Mouse (Mus musculus) brain, embryonic 14.5 days (tissue): ENCODE results near the gene Tac4. TPM values are rescaled to one million over a fixed set of nuclear protein-coding genes. Genes with fewer than 3 reads are reported as not detected.

ENCODE experiments used
- DNase-seq: peaks from one replicate; pipeline ENCODE4 v3.0.0-alpha.2; 2011; ENCODE audit warnings: low read depth
- CTCF ChIP-seq: fragments of 200-500 bp; IDR thresholded peaks from 2 replicates; pipeline ENCODE4 v1.5.1; 2012; ENCODE audit warnings: inconsistent platforms, mild to moderate bottlenecking, moderate library complexity, borderline replicate concordance; ENCODE audit not compliant: insufficient read depth, insufficient read length; ENCODE audit errors: extremely low read depth
- POLR2A ChIP-seq: fragments of 200-500 bp; IDR thresholded peaks from 2 replicates; pipeline ENCODE4 v1.6.1; 2012; ENCODE audit warnings: mild to moderate bottlenecking, inconsistent platforms, borderline replicate concordance; ENCODE audit not compliant: poor library complexity, insufficient read depth, insufficient read length, severe bottlenecking; ENCODE audit errors: extremely low read depth
- polyA plus RNA-seq: library from polyadenylated mRNA; depleted of rRNA; stranded (reverse); fragments of >200 nt; gene quantifications from 2 replicates; pipeline ENCODE4 v1.2.3, GENCODE M21; 2012; rRNA removed

The Tac4 gene
- polyA plus RNA-seq, 1 experiment = not detected

GRCm38 (mm10) chr11:95301772-95302171, 40.4 kb downstream of the Tac4 start:
- no peak for TF ChIP-seq POLR2A
- no peak for TF ChIP-seq CTCF
- DNase-seq = no peak

GRCm38 (mm10) chr11:95305600-95305999, 44.3 kb downstream of the Tac4 start:
- no peak for TF ChIP-seq POLR2A
- peak; percentile 24; the same call in 1 of the 2 replicates for TF ChIP-seq CTCF
- no peak for DNase-seq

GRCm38 (mm10) chr11:95307526-95307925, 46.2 kb downstream of the Tac4 start:
- TF ChIP-seq POLR2A (no peak), CTCF (no peak)
- no peak for DNase-seq

- no peak for TF ChIP-seq POLR2A
- TF ChIP-seq CTCF = no peak
- peak; percentile 100 for DNase-seq
Observed at GRCm38 (mm10) chr11:95309510-95310006, 48.2 kb downstream of the Tac4 start.

GRCm38 (mm10) chr11:95310007-95310647, 48.8 kb downstream of the Tac4 start, which contains the start of gene Kat7:
Gene Kat7 (minus strand): TSS chr11:95310246.
- DNase-seq = peak; percentile 100
- TF ChIP-seq CTCF (no peak), POLR2A (peak; percentile 53; the same call in 1 of the 2 replicates)

- DNase-seq = no peak
- TF ChIP-seq CTCF = no peak
- no peak for TF ChIP-seq POLR2A
Observed at GRCm38 (mm10) chr11:95310648-95311424, 49.5 kb downstream of the Tac4 start.

- DNase-seq = no peak
- TF ChIP-seq POLR2A (no peak), CTCF (no peak)
Observed at GRCm38 (mm10) chr11:95311425-95311807, 50.1 kb downstream of the Tac4 start.

GRCm38 (mm10) chr11:95315215-95315955, 54.1 kb downstream of the Tac4 start:
- TF ChIP-seq POLR2A (no peak), CTCF (no peak)
- peak; percentile 24 for DNase-seq

- TF ChIP-seq POLR2A (no peak), CTCF (no peak)
- DNase-seq = no peak
Observed at GRCm38 (mm10) chr11:95318116-95318515, 56.8 kb downstream of the Tac4 start.

Other genes with a start within 250 kb of the Tac4 start
- 17.9 and 26.1 TPM in 2 replicates for gene Pdk2, start 220.2 kb upstream of the Tac4 start, polyA plus RNA-seq
- gene Itga3, start 184.7 kb upstream of the Tac4 start, polyA plus RNA-seq = 23.4 and 29.3 TPM in 2 replicates
- 0.26 and 0.92 TPM in 2 replicates for gene Dlx3, start 141.4 kb upstream of the Tac4 start, polyA plus RNA-seq
- 0.10 TPM in 2 replicates for gene Dlx4, start 115.3 kb upstream of the Tac4 start, polyA plus RNA-seq
- 48.5 and 50.9 TPM in 2 replicates for gene Kat7, start 48.7 kb downstream of the Tac4 start, polyA plus RNA-seq
- 9.9 and 14.4 TPM in 2 replicates for gene Fam117a, start 75.5 kb downstream of the Tac4 start, polyA plus RNA-seq
- gene Slc35b1, start 123.2 kb downstream of the Tac4 start, polyA plus RNA-seq = 116 and 157 TPM in 2 replicates
- 44.8 and 71.4 TPM in 2 replicates for gene Spop, start 152.6 kb downstream of the Tac4 start, polyA plus RNA-seq